Mouse (Mus musculus) myocyte (in vitro differentiated cells): ENCODE measurements at regions not wholly inside any gene's neighbourhood (a gene's known extent, or its start where the extent isn't known, plus 50 kb on each side); places are given as distances from the start of the nearest gene placed in this dataset.

ENCODE experiments used
- E2F4 ChIP-seq: IDR thresholded peaks from one replicate; pipeline ENCODE4 v1.6.1; 2011; ENCODE audit warnings: mild to moderate bottlenecking, control low read depth, moderate library complexity; ENCODE audit not compliant: insufficient read depth
- USF1 ChIP-seq: IDR thresholded peaks from one replicate; pipeline ENCODE4 v1.6.1; 2011; ENCODE audit warnings: low read depth, mild to moderate bottlenecking, control low read depth, moderate library complexity

DNA sequence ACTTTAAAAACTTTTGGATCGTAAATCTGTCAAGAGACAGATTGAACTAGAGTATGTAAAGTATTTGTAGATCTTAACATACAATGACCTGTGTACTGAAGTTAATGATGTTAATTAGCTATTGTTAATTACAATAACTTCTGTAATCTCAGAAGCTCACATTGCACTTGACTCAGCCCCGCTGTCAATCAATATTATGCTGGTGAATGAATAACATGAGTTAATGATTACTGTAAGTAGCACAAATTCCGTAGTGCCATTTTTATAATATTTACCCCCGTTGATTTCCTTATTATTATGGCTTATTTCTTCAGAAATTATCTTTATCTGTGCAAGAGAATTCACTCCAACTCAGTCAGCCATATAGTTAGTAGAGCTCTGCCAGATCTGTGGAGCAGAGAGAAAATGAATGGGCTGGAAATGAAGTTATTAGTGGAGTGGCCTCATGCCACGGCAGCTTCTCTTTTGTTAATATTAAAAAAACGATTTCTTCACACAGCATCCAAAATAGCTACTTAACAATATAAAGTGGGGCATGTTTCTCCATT is 132.5 kb downstream of the Gm11146 start:
- TF ChIP-seq USF1 (no peak), E2F4 (no peak)
